Mouse (Mus musculus): Measurements from ENCODE around the gene Zfp985. TPM values are rescaled to one million over a fixed set of nuclear protein-coding genes. Genes with fewer than 3 reads are reported as not detected.
"Not testable (repeated sequence)": the region's sequence is repeated elsewhere in the genome, so short reads cannot be mapped to it uniquely, and the experiment has no call there.

The Zfp985 gene
- 0.06 TPM in 1 of 2 replicates, not detected in the other for polyA plus RNA-seq (2015; fragmentation: Nextera tagmentation; extraction: Ambion mirVana)

DNA sequence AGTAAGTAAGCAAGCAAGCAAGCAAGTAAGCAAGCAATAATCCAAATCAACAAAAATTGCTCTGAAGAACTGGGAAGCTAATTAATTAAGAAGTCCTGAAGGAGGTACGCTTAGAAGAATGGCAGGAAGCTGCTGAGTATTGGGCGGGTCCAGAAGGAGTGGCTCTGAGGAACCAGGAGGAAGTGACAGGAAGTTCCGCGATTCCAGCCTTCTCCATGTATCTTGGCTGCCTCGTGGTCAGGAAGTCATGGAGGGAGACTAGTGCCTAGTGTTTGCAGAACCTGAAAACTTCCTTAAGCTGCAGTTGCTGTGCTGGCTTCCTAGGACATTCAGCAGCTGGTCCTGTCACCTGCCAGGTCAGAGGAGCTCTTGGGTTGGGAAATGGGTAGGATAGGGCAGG lies at the start of gene Zfp985:
Gene Zfp985 (plus strand): TSS at position 207 of the 400 bp plus-strand sequence.
- peaks cover 17% of the 10 kb centered on the region for H3K9me3 ChIP-seq
- H3K4me2 ChIP-seq; H3K9ac ChIP-seq; H3K36me3 ChIP-seq; H3K27ac ChIP-seq; H3K4me1 ChIP-seq (replicated peaks); ATAC-seq (ENCODE audit: low FRiP score); H3K4me3 ChIP-seq; H3K27me3 ChIP-seq: not testable (repeated sequence)
- 82% methylated on average over 5 of the region's 5 CpGs for WGBS

DNA sequence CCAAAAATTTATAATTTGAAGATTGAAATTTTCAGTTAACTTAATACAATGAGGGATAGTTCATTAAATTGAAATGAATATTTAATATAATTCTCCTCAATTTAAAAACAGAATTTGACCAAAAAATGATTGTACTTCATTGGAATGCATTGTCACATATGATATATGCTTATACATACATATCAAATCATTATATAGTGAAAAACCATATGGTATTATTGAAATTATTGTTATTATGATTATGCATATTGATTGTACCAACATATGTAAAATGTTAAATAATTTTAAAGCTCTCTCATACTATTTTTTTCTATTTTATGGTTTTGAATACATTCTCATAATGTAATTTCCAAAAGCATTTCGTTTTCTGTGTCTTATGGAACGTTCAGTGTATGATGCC lies 43.9 kb upstream of the Zfp985 start:
- peaks cover 32% of the 10 kb centered on the region for H3K9me3 ChIP-seq
- ATAC-seq (ENCODE audit: low FRiP score): no peak
- no peak overlapping the region for H3K4me2 ChIP-seq
- H3K4me3 ChIP-seq: no peak overlapping the region
- no peak overlapping the region for H3K27ac ChIP-seq
- H3K4me1 ChIP-seq (replicated peaks): no peaks in the 10 kb centered on the region
- 84% methylated on average over 2 of the region's 2 CpGs for WGBS
- H3K36me3 ChIP-seq: peaks cover 11% of the 10 kb centered on the region
- H3K9ac ChIP-seq: no peak overlapping the region
- no peaks in the 10 kb centered on the region for H3K27me3 ChIP-seq

DNA sequence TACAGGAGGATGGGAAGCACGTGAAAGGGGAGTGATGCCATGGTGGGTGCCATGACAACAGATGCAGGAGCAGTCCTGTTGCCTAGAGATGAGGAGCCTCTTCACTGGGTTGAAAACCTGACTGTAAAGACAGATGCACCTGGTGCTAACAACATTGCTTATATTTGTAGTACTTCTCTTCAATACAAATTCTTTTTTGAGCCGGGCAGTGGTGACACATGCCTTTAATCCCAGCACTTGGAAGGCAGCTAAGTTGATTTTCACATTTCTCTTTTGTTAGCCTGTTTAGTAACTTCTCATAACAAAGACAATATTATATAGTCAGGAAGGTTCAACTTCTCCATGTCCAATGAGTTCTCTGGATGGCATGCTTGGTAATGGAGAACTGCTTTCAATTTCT lies 34.1 kb upstream of the Zfp985 start:
- Histone ChIP-seq H3K4me1 (replicated peaks) (no peaks in the 10 kb centered on the region), H3K4me2 (no peak overlapping the region), H3K9me3 (peaks cover 75% of the 10 kb centered on the region), H3K27ac (no peak overlapping the region), H3K27me3 (no peaks in the 10 kb centered on the region), H3K36me3 (no peaks in the 10 kb centered on the region), H3K9ac (no peak overlapping the region), H3K4me3 (no peak overlapping the region)
- WGBS: 72% methylated on average over 2 of the region's 2 CpGs
- 0 out of 2 replicates have a peak, but pooled peaks have one; percentile 23 for ATAC-seq (ENCODE audit: low FRiP score)

DNA sequence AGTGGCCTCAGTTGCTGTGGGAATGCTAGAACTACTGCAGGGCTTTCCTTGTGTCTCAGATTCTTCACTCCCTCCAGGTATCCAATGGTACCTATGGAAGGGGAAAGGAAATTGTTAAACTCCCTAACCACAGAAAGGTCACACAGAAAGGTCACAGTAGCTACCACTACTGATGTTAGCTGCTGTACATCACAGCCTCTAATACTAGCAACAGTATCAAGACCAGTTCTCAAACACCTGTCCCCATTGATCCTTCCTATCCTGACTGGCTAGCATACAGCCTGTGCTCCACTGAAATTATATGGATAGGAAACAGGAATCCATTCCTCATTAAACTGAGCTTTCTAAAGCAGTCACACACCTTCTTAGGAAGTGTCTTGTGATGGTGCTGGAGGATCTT lies 33.0 kb upstream of the Zfp985 start:
- ATAC-seq (ENCODE audit: low FRiP score): peak; percentile 37; the same call in 1 of the 2 replicates
- Histone ChIP-seq H3K9ac (no peak overlapping the region), H3K27ac (no peak overlapping the region), H3K4me1 (replicated peaks) (no peaks in the 10 kb centered on the region), H3K36me3 (no peaks in the 10 kb centered on the region), H3K27me3 (no peaks in the 10 kb centered on the region), H3K9me3 (peaks cover 78% of the 10 kb centered on the region), H3K4me3 (no peak overlapping the region), H3K4me2 (no peak overlapping the region)

DNA sequence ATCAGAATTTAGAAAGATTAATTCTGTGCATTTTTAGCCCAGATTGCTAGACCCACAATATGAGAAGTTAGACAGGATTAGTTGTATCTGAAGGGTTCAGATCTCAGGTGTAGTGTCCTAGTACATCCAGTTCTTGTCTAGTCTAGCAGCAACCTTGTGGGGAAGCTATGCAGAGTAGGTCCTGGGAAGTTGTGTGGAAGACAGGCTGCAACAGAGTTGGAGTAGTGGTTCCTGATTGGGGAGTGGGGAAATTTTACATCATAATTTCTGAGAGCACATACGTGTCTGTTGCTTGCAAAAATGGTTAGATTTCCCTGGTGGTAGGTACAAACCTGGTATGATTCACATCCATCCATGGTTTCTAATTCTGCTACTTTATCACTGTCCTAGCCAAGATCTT lies 28.0 kb upstream of the Zfp985 start:
- Histone ChIP-seq H3K27ac (no peak overlapping the region), H3K9me3 (peaks cover 68% of the 10 kb centered on the region), H3K9ac (no peak overlapping the region), H3K4me3 (no peak overlapping the region), H3K4me2 (no peak overlapping the region), H3K27me3 (no peaks in the 10 kb centered on the region), H3K36me3 (no peaks in the 10 kb centered on the region), H3K4me1 (replicated peaks) (no peaks in the 10 kb centered on the region)
- 85% methylated on average over 1 of the region's 1 CpGs for WGBS
- ATAC-seq (ENCODE audit: low FRiP score): no peak

DNA sequence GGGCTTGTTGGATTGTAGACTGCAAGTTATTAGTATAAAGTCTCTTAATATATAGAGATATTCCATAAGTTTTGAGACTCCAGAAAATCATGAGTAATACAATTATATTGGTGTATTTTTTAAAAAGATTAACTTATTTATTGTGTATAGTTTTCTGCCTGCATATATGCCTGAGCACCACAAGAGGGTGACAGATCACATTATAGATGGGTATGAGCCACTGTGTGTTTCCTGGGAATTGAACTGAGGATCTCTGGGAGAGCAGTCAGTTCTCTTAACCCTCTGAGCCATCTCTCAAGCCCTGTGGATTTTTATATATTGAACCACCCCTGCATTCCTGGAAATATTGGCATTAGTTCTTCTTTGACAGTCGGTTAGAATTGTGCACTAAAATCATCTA lies 22.7 kb upstream of the Zfp985 start:
- Histone ChIP-seq H3K9me3 (peaks cover 49% of the 10 kb centered on the region), H3K4me1 (replicated peaks) (no peaks in the 10 kb centered on the region), H3K36me3 (no peaks in the 10 kb centered on the region), H3K4me2 (no peak overlapping the region), H3K27me3 (no peaks in the 10 kb centered on the region), H3K9ac (no peak overlapping the region), H3K4me3 (no peak overlapping the region), H3K27ac (no peak overlapping the region)
- ATAC-seq (ENCODE audit: low FRiP score): no peak
- WGBS: 87% methylated on average over 1 of the region's 1 CpGs

DNA sequence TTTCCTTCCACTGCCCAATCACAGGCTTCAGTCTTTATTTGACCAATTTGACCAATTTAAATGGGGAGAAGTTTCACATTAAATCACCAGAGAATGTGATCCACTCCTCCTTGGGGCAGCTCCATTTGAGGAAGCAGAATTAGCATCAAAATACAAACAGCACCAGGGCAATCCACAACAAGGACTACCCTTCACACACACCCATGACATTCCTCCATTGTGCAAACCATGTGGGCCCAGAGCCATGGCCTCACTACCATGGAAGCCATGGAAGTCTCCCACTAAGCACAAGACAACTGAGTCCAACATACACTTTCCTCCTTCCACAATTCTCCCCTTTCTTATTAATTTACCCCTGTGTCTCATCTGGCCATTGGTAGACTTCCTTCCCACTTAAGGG lies 17.2 kb upstream of the Zfp985 start:
- H3K9ac ChIP-seq; ATAC-seq (ENCODE audit: low FRiP score); H3K27ac ChIP-seq; H3K4me3 ChIP-seq; H3K4me2 ChIP-seq; H3K4me1 ChIP-seq (replicated peaks); H3K36me3 ChIP-seq; H3K27me3 ChIP-seq: not testable (repeated sequence)
- peaks cover 58% of the 10 kb centered on the region for H3K9me3 ChIP-seq

DNA sequence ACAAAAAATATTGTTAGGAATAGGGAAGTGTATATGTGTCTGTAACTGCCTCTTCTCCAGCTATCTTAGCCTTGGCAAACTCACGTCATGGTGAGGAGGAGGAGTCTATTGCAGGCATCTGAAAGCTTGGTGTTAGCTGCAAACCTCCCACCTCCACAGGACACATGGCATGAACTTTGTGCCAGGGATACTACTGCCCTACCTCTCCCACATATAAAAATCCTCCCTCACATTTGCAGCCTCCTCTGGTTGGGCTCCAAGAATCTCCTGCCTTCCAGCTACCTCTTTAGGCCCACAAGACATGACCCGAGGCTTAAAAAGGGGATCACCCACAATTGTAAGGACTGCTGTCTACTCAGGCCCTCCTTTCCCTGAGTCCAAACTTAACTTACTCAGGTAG lies 15.4 kb upstream of the Zfp985 start:
- no peak overlapping the region for H3K4me2 ChIP-seq
- H3K27me3 ChIP-seq: no peaks in the 10 kb centered on the region
- 89% methylated on average over 2 of the region's 2 CpGs for WGBS
- no peak overlapping the region for H3K9ac ChIP-seq
- no peak for ATAC-seq (ENCODE audit: low FRiP score)
- no peaks in the 10 kb centered on the region for H3K4me1 ChIP-seq (replicated peaks)
- H3K4me3 ChIP-seq: no peak overlapping the region
- H3K27ac ChIP-seq: no peak overlapping the region
- peaks cover 60% of the 10 kb centered on the region for H3K9me3 ChIP-seq
- no peaks in the 10 kb centered on the region for H3K36me3 ChIP-seq

DNA sequence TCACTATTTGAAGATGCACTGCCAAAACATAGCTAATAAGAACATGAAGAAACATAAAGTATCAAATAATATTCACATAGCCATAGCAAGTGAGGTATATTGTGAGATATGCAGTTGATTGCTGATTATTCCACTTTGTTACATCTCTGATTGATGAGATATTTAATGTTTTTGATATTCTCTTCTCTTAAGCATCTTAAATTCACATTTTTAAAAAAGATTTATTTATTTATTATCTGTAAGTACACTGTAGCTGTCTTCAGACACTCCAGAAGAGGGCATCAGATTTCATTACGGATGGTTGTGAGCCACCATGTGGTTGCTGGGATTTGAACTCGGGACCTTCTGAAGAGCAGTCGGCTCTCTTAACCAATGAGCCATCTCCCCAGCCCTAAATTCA lies 13.2 kb upstream of the Zfp985 start, which contains the start of gene Gm16503:
Gene Gm16503 (plus strand): TSS at position 301 of the 400 bp plus-strand sequence.
- H3K27ac ChIP-seq; H3K9ac ChIP-seq; H3K36me3 ChIP-seq; H3K4me3 ChIP-seq; H3K27me3 ChIP-seq; ATAC-seq (ENCODE audit: low FRiP score); H3K4me1 ChIP-seq (replicated peaks); H3K4me2 ChIP-seq: not testable (repeated sequence)
- H3K9me3 ChIP-seq: peaks cover 66% of the 10 kb centered on the region
- WGBS: 92% methylated on average over 3 of the region's 3 CpGs

DNA sequence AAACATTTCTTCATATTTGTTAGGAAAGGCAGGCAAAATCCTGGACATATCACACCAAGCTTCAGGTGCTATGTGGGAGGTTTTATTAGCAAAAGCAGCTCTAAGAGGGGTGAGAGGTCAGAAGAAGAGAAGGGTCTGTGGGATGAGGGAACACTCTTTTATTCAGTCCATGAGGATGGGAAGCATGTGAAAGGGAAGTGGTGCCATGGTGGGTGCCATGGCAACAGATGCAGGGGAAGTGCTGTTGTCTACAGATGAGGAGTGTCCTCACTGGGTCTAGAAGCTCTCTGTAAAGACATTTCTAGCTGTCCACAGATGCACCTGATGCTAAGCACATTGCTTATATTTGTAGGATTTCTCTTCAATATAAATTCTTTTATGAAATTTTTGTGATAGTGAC lies 12.0 kb upstream of the Zfp985 start:
- H3K36me3 ChIP-seq: no peaks in the 10 kb centered on the region
- H3K27me3 ChIP-seq: no peaks in the 10 kb centered on the region
- no peak overlapping the region for H3K4me2 ChIP-seq
- H3K9me3 ChIP-seq: peaks cover 57% of the 10 kb centered on the region
- H3K27ac ChIP-seq: no peak overlapping the region
- H3K9ac ChIP-seq: no peak overlapping the region
- no peaks in the 10 kb centered on the region for H3K4me1 ChIP-seq (replicated peaks)
- ATAC-seq (ENCODE audit: low FRiP score): no peak
- no peak overlapping the region for H3K4me3 ChIP-seq

DNA sequence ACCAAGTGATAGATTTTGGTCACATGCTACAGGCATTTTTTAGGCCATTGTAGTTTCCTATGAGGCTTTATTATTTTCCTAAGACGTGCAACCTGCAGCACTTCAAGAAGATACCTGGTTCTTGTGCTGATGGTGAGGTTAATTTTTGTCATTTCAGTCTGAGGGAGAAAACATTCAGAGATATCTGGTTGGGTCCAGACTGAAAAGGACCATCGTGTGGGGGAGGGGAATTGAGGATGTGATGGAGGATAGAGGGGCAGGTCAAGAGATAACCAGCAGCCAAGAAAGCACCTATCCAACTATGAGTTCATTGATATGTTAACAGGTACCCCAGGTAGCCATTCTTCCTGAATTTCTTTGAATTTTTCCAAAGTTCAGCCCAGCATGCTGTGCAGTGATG lies 1.3 kb downstream of the Zfp985 start:
- H3K4me1 ChIP-seq (replicated peaks); ATAC-seq (ENCODE audit: low FRiP score); H3K36me3 ChIP-seq; H3K27ac ChIP-seq; H3K4me2 ChIP-seq; H3K9ac ChIP-seq; H3K4me3 ChIP-seq; H3K27me3 ChIP-seq: not testable (repeated sequence)
- H3K9me3 ChIP-seq: peaks cover 19% of the 10 kb centered on the region
- 71% methylated on average over 2 of the region's 2 CpGs for WGBS

DNA sequence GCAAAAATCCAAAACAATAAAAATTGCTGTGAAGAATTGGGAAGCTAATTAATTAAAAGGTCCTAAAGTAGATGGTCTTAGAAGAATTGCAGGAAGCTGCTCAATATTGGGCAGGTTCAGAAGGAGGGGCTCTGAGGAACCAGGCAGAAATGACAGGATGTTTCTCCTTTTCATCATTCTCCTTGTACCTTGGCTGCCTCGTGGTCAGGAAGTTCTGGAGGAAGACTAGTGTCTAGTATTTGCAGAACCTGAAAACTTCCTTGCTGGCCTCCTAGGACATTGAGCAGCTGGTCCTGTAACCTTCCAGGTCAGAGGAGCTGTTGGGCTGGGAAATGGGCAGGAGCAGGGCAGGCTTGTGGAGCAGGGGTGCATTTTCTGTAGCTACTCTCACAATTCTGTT lies 3.8 kb downstream of the Zfp985 start:
- H3K4me3 ChIP-seq; H3K36me3 ChIP-seq; H3K27ac ChIP-seq; H3K27me3 ChIP-seq; H3K4me1 ChIP-seq (replicated peaks); H3K9ac ChIP-seq; ATAC-seq (ENCODE audit: low FRiP score); H3K4me2 ChIP-seq: not testable (repeated sequence)
- H3K9me3 ChIP-seq: peaks cover 16% of the 10 kb centered on the region
- 64% methylated on average over 1 of the region's 1 CpGs for WGBS

DNA sequence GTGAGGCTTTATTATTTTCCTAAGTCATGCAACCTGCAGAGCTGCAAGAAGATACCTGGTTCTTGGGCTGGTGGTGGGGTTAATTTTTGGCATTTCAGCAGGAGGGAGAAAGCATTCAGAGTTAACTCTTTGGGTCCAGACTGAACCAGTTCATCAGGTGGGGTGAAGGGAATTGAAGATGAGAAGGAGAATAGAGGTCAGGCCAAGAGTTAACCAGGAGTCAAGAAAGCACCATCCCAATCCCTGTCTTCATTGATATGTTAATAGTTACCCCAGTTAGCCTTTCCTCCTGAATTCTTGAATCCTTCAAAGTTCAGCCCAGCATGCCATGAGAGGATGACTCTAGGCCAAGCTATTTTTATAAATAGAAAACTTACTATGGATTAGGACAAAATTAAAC lies 4.9 kb downstream of the Zfp985 start:
- H3K4me2 ChIP-seq; H3K4me1 ChIP-seq (replicated peaks); H3K9ac ChIP-seq; H3K36me3 ChIP-seq; H3K27ac ChIP-seq; ATAC-seq (ENCODE audit: low FRiP score); H3K4me3 ChIP-seq; H3K27me3 ChIP-seq: not testable (repeated sequence)
- peaks cover 10% of the 10 kb centered on the region for H3K9me3 ChIP-seq

DNA sequence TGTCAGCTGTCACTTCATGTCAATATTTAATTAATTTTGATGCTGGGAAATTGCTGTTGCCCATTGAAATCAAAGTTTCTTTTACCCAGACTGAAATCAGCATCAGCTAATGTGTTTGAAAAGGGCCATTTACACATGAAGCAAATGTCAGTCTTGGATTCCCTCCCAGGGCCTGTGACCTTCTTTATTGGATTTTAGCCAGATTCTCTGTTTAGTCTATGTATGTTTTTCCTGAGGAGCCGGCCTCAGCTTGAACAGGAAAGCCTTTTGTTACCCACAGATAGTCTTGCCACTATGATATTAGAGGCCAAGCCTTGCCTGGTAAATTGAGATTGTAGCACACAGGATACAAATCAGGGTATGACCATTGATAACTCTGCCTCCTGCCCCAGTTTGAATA lies 6.0 kb downstream of the Zfp985 start:
- not testable (repeated sequence) for H3K36me3 ChIP-seq; ATAC-seq (ENCODE audit: low FRiP score); H3K9ac ChIP-seq; H3K27me3 ChIP-seq; H3K9me3 ChIP-seq; H3K27ac ChIP-seq; H3K4me3 ChIP-seq; H3K4me2 ChIP-seq; H3K4me1 ChIP-seq (replicated peaks)
- WGBS: 61% methylated on average over 1 of the region's 1 CpGs
